Mouse (Mus musculus): ENCODE measurements at regions not wholly inside any gene's neighbourhood (a gene's known extent, or its start where the extent isn't known, plus 50 kb on each side); places are given as distances from the start of the nearest gene placed in this dataset.

GRCm38 (mm10) chr15:11572063-11572462, 172.6 kb upstream of the Tars start:
- DNase-seq (ENCODE audit: low spot score) = no peak

- peak; percentile 34 for DNase-seq (ENCODE audit: low spot score)
Observed at GRCm38 (mm10) chr15:11565503-11566031, 166.1 kb upstream of the Tars start.

GRCm38 (mm10) chr15:11552568-11552967, 153.1 kb upstream of the Tars start:
- DNase-seq (ENCODE audit: low spot score) = no peak

- no peak for DNase-seq (ENCODE audit: low spot score)
Observed at GRCm38 (mm10) chr15:11552110-11552509, 152.6 kb upstream of the Tars start.

GRCm38 (mm10) chr15:11539485-11539884, 140.0 kb upstream of the Tars start:
- no peak for DNase-seq (ENCODE audit: low spot score)

- DNase-seq (ENCODE audit: low spot score) = no peak
Observed at GRCm38 (mm10) chr15:11536076-11536620, 136.7 kb upstream of the Tars start.

- DNase-seq (ENCODE audit: low spot score) = no peak
Observed at GRCm38 (mm10) chr15:11534404-11535251, 135.2 kb upstream of the Tars start.

GRCm38 (mm10) chr15:11533616-11534015, 134.2 kb upstream of the Tars start:
- DNase-seq (ENCODE audit: low spot score) = peak; percentile 19

GRCm38 (mm10) chr15:11533002-11533610, 133.6 kb upstream of the Tars start:
- DNase-seq (ENCODE audit: low spot score) = no peak

- no peak for DNase-seq (ENCODE audit: low spot score)
Observed at GRCm38 (mm10) chr15:11532536-11532935, 133.1 kb upstream of the Tars start.

GRCm38 (mm10) chr15:11529819-11530810, 130.7 kb upstream of the Tars start:
- no peak for DNase-seq (ENCODE audit: low spot score)

GRCm38 (mm10) chr15:11524337-11525106, 125.1 kb upstream of the Tars start:
- DNase-seq (ENCODE audit: low spot score) = no peak

- no peak for DNase-seq (ENCODE audit: low spot score)
Observed at GRCm38 (mm10) chr15:11518565-11518964, 119.1 kb upstream of the Tars start.

- no peak for DNase-seq (ENCODE audit: low spot score)
Observed at GRCm38 (mm10) chr15:11517892-11518291, 118.4 kb upstream of the Tars start.

- DNase-seq (ENCODE audit: low spot score) = peak; percentile 13
Observed at GRCm38 (mm10) chr15:11505076-11505639, 105.7 kb upstream of the Tars start.

GRCm38 (mm10) chr15:11496436-11496835, 97.0 kb upstream of the Tars start:
- DNase-seq (ENCODE audit: low spot score) = peak; percentile 8

- DNase-seq (ENCODE audit: low spot score) = no peak
Observed at GRCm38 (mm10) chr15:11489116-11489515, 89.7 kb upstream of the Tars start.

- no peak for DNase-seq (ENCODE audit: low spot score)
Observed at GRCm38 (mm10) chr15:11487268-11487783, 87.9 kb upstream of the Tars start.

- no peak for DNase-seq (ENCODE audit: low spot score)
Observed at GRCm38 (mm10) chr15:11483916-11484315, 84.5 kb upstream of the Tars start.
